Mouse (Mus musculus): ENCODE results near the gene 4930447C04Rik.

DNA sequence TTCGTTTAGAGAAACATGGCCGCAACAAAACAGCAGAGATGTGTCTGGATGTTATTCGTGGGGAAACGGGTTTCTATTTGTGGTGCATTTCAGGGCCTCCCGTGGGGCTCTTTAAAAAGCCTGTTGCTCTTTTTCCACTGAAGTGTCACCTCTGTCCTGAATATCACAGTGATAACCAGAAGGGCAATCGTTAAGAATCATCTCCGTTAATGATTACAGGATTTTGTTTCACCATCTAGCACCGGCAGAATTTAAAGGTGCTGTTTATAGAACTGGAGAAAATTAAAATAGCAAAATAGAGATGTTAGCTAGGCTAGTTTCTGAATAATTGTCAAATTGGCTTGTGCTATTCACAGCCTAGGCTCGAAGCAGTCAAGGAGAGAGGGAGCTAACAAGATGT is 90.4 kb downstream of the 4930447C04Rik start:
- TF ChIP-seq POLR2A (IDR thresholded peaks at IDR 0.05; ENCODE audit: low read depth, low read length) (no peak), CTCF (IDR thresholded peaks at IDR 0.05; ENCODE audit: extremely low read depth, insufficient read length, insufficient replicate concordance, low read depth, low read length) (no peak)
